Mouse (Mus musculus) lung, adult 2 months (tissue): ENCODE results near the gene Piga.

Experiments
- CTCF ChIP-seq: fragments of 200-500 bp; IDR thresholded peaks from 2 replicates; pipeline ENCODE4 v1.5.1; 2011; ENCODE audit warnings: mild to moderate bottlenecking, low read length, control low read depth; ENCODE audit not compliant: insufficient read depth
- POLR2A ChIP-seq: fragments of 200-500 bp; IDR thresholded peaks from 2 replicates; pipeline ENCODE4 v1.6.1; 2011; ENCODE audit warnings: low read depth, mild to moderate bottlenecking, control low read depth, low read length, borderline replicate concordance; ENCODE audit errors: extremely low read depth

DNA sequence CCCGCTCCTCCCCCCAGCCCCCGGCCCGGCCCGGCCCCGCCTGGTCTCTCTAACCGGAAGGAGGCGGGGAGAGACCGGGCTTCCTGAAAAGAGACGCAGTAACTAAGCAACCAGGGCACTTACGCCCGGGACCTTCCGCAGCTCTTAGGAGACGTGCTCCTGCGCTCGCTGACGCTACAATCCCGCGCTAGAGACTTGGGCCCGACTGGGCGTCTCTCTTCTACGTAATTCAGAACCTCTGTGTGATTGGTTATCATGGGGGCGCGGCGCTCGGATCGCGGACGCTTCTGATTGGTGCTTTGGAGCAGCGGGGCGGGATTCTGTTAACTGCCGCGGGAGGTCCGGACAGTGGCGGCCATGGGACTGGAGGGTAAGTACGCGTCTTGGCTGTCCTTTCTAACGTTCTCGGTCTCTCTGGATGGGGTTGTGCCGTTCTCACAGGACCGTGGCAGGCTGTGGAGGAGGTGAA, at the start of gene Piga:
- peak; percentile 79; the same call in 1 of the 2 replicates for TF ChIP-seq POLR2A
- no peak for TF ChIP-seq CTCF
